Mouse (Mus musculus): Measurements from ENCODE around the gene Tm4sf5. TPM values are rescaled to one million over a fixed set of nuclear protein-coding genes. Genes with fewer than 3 reads are reported as not detected.

Gene Tm4sf5
- total and polyA plus RNA-seq, 2 experiments from 2014 or later: 0.34 to 7.6 TPM

DNA sequence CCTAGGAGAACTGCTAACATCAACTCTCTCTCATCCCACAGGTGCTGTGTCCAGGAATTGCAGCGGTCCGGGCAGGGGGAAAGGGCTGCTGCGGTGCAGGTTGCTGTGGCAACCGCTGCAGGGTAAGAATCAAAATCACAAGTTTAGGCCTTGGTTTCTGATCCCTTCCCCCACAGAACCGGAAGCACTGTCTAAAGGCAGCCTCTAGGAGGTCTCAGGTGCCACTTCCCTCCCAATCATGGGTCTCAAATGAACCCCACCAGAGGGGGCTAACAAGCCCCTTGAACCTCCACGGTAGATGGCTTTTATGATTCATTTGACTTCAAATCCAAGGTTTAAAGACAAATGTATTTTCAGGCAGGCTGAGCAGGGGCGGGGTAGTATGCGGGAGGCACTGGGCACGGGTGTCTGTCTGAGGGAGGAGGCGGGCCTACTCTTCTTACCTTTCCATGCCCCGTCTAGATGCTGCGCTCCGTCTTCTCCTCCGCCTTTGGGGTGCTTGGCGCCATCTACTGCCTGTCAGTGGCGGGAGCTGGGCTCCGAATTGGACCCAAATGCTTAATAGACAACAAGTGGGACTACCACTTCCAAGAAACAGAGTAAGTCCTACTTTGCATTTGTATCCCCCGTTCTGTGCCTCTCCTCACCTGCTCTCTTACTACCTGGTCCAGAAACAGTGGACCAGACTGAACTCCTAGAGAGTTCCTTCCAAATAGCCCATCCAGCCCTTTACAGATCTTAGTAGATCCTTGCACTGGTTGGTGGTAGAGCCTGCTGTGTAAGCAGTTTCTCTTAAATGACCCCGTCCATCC, 4.9 kb downstream of the Tm4sf5 start:
- no peaks in the 10 kb centered on the region for H3K9me3 ChIP-seq (replicated peaks; ENCODE audit: control insufficient read depth, low read length)
- H3K27me3 ChIP-seq (ENCODE audit: control insufficient read depth, insufficient read depth, low read length): peaks cover 10% of the 10 kb centered on the region; the same call in 1 of the 2 replicates
- no peak overlapping the region for H3K4me3 ChIP-seq (ENCODE audit: low read depth, low read length)
- H3K9ac ChIP-seq (replicated peaks; ENCODE audit: low read depth, low read length): no peak overlapping the region
- H3K4me2 ChIP-seq (ENCODE audit: low read depth, low read length): no peak overlapping the region
- DNase-seq (ENCODE audit: low spot score) (no peak), ATAC-seq (ENCODE audit: insufficient read depth, low read depth) (no peak)
- H3K36me3 ChIP-seq (replicated peaks; ENCODE audit: control insufficient read depth, insufficient read depth, low read length): no peaks in the 10 kb centered on the region
- TF ChIP-seq CTCF (IDR thresholded peaks at IDR 0.05; ENCODE audit: low read depth): peak; percentile 60
- no peak for TF ChIP-seq EP300 (IDR thresholded peaks at IDR 0.05; ENCODE audit: low read depth)
- no peak overlapping the region for H3K27ac ChIP-seq (ENCODE audit: low read depth)
- H3K4me1 ChIP-seq (ENCODE audit: control insufficient read depth, insufficient read depth): no peaks in the 10 kb centered on the region
- WGBS: 11% methylated on average over 19 of the region's 19 CpGs

GRCm38 (mm10) chr11:70511242-70511641, 6.2 kb downstream of the Tm4sf5 start:
- DNase-seq (ENCODE audit: low spot score): no peak
- Histone ChIP-seq H3K4me2 (ENCODE audit: low read depth, low read length) (no peak overlapping the region), H3K4me1 (ENCODE audit: control insufficient read depth, insufficient read depth) (no peaks in the 10 kb centered on the region), H3K27me3 (ENCODE audit: control insufficient read depth, insufficient read depth, low read length) (peaks cover 10% of the 10 kb centered on the region; the same call in 1 of the 2 replicates), H3K36me3 (replicated peaks; ENCODE audit: control insufficient read depth, insufficient read depth, low read length) (no peaks in the 10 kb centered on the region), H3K4me3 (ENCODE audit: low read depth, low read length) (no peak overlapping the region), H3K9me3 (replicated peaks; ENCODE audit: control insufficient read depth, low read length) (no peaks in the 10 kb centered on the region), H3K27ac (ENCODE audit: low read depth) (no peak overlapping the region), H3K9ac (replicated peaks; ENCODE audit: low read depth, low read length) (no peak overlapping the region)
- no peak for ATAC-seq (ENCODE audit: insufficient read depth, low read depth)
- TF ChIP-seq CTCF (IDR thresholded peaks at IDR 0.05; ENCODE audit: low read depth) (no peak), EP300 (IDR thresholded peaks at IDR 0.05; ENCODE audit: low read depth) (no peak)
- WGBS: 73% methylated on average over 2 of the region's 2 CpGs

DNA sequence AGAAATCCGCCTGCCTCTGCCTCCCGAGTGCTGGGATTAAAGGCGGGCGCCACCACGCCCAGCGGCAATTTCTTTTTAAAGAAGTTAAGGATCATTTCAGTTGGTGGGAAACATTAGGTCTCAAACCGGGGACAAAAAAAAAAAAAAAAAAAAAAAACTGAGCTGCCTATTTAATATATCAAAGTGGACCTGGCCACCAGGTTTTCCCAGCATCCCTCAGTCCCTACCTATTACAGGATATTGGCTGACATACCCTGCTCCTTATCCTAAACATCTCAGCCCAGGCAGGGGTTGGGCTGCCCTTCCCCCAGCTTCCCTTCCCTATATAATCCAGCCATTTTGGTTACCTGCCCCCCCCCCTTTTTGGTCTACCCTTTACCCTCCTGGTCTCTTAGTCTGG, 6.8 kb downstream of the Tm4sf5 start:
- 84% methylated on average over 7 of the region's 7 CpGs for WGBS
- Histone ChIP-seq H3K27me3 (ENCODE audit: control insufficient read depth, insufficient read depth, low read length) (peaks cover 10% of the 10 kb centered on the region; the same call in 1 of the 2 replicates), H3K9me3 (replicated peaks; ENCODE audit: control insufficient read depth, low read length) (no peaks in the 10 kb centered on the region), H3K27ac (ENCODE audit: low read depth) (no peak overlapping the region), H3K4me2 (ENCODE audit: low read depth, low read length) (no peak overlapping the region), H3K36me3 (replicated peaks; ENCODE audit: control insufficient read depth, insufficient read depth, low read length) (no peaks in the 10 kb centered on the region), H3K9ac (replicated peaks; ENCODE audit: low read depth, low read length) (no peak overlapping the region), H3K4me1 (ENCODE audit: control insufficient read depth, insufficient read depth) (no peaks in the 10 kb centered on the region), H3K4me3 (ENCODE audit: low read depth, low read length) (no peak overlapping the region)
- no peak for TF ChIP-seq EP300 (IDR thresholded peaks at IDR 0.05; ENCODE audit: low read depth)
- TF ChIP-seq CTCF (IDR thresholded peaks at IDR 0.05; ENCODE audit: low read depth): no peak
- ATAC-seq (ENCODE audit: insufficient read depth, low read depth) (no peak), DNase-seq (ENCODE audit: low spot score) (no peak)

DNA sequence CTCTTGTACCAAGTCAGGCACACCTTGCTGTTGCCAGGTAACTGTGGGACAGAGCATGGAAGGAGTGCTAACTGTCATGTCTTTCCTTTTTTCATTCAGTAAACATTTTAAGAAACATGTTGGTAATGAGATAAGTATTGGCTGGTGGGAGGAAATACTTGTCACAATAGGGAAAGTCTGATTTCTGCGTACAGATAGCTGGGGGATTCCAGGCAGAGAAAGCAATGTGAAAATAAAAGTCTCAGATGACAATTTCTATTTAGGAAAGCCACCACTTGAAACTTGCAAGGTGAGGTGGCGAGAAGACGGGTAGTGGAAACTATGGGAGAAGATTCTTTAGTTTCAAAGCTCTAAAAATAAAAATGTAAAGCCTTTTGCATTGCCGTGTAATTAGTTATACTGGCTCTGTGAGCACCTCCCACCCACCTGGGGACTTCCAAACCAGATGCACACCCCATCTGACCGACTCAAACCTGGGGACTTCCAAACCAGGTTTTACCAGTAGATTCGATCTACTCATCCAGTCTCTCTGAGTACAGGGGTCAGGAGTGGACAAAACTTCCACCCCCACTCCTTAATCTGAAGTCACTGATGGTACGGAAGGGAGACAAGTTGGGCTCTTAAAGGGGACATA, 7.8 kb downstream of the Tm4sf5 start:
- Histone ChIP-seq H3K27me3 (ENCODE audit: control insufficient read depth, insufficient read depth, low read length) (peaks cover 10% of the 10 kb centered on the region; the same call in 1 of the 2 replicates), H3K27ac (ENCODE audit: low read depth) (no peak overlapping the region), H3K9ac (replicated peaks; ENCODE audit: low read depth, low read length) (no peak overlapping the region), H3K4me1 (ENCODE audit: control insufficient read depth, insufficient read depth) (no peaks in the 10 kb centered on the region), H3K4me3 (ENCODE audit: low read depth, low read length) (no peak overlapping the region), H3K4me2 (ENCODE audit: low read depth, low read length) (no peak overlapping the region), H3K36me3 (replicated peaks; ENCODE audit: control insufficient read depth, insufficient read depth, low read length) (no peaks in the 10 kb centered on the region), H3K9me3 (replicated peaks; ENCODE audit: control insufficient read depth, low read length) (no peaks in the 10 kb centered on the region)
- ATAC-seq (ENCODE audit: insufficient read depth, low read depth) (no peak), DNase-seq (ENCODE audit: low spot score) (no peak)
- WGBS: 63% methylated on average over 7 of the region's 7 CpGs
- no peak for TF ChIP-seq EP300 (IDR thresholded peaks at IDR 0.05; ENCODE audit: low read depth)
- TF ChIP-seq CTCF (IDR thresholded peaks at IDR 0.05; ENCODE audit: low read depth): no peak

DNA sequence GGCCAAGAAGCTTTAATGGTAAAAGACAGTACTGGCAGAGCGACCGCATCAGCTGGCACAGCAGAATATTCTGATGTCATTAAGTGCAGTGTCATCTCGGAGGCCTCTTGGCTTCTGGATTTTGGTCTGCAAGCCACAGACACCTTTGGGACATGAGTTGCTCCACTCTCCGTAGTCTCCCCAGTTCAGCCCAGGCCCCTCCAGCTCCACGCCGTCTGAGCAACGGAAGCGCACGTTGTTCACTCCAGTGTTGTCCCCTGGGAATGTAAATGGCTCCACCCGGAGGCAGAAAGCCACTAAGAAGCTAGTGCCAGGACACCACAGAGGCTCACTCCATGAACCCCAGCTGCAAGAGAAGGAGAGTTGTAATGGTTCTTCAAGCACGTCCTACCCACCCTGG, 8.5 kb downstream of the Tm4sf5 start:
- no peak for TF ChIP-seq CTCF (IDR thresholded peaks at IDR 0.05; ENCODE audit: low read depth)
- no peak for TF ChIP-seq EP300 (IDR thresholded peaks at IDR 0.05; ENCODE audit: low read depth)
- 43% methylated on average over 11 of the region's 11 CpGs for WGBS

More for the DNA sequence above, 8.5 kb downstream of the Tm4sf5 start:
- Histone ChIP-seq H3K4me1 (ENCODE audit: control insufficient read depth, insufficient read depth) (no peaks in the 10 kb centered on the region), H3K36me3 (replicated peaks; ENCODE audit: control insufficient read depth, insufficient read depth, low read length) (no peaks in the 10 kb centered on the region), H3K27me3 (ENCODE audit: control insufficient read depth, insufficient read depth, low read length) (peaks cover 10% of the 10 kb centered on the region; the same call in 1 of the 2 replicates), H3K4me3 (ENCODE audit: low read depth, low read length) (no peak overlapping the region), H3K27ac (ENCODE audit: low read depth) (no peak overlapping the region), H3K9me3 (replicated peaks; ENCODE audit: control insufficient read depth, low read length) (no peaks in the 10 kb centered on the region), H3K9ac (replicated peaks; ENCODE audit: low read depth, low read length) (no peak overlapping the region), H3K4me2 (ENCODE audit: low read depth, low read length) (no peak overlapping the region)
- DNase-seq (ENCODE audit: low spot score) (no peak), ATAC-seq (ENCODE audit: insufficient read depth, low read depth) (peak; percentile 24; the same call in 1 of the 2 replicates)
